Mouse (Mus musculus): ENCODE data around the gene Zfp882. TPM values are rescaled to one million over a fixed set of nuclear protein-coding genes. Genes with fewer than 3 reads are reported as not detected.

Gene Zfp882
- total RNA-seq (2023), result 10 to 100 TPM; 10.7 to 12.8 TPM

DNA sequence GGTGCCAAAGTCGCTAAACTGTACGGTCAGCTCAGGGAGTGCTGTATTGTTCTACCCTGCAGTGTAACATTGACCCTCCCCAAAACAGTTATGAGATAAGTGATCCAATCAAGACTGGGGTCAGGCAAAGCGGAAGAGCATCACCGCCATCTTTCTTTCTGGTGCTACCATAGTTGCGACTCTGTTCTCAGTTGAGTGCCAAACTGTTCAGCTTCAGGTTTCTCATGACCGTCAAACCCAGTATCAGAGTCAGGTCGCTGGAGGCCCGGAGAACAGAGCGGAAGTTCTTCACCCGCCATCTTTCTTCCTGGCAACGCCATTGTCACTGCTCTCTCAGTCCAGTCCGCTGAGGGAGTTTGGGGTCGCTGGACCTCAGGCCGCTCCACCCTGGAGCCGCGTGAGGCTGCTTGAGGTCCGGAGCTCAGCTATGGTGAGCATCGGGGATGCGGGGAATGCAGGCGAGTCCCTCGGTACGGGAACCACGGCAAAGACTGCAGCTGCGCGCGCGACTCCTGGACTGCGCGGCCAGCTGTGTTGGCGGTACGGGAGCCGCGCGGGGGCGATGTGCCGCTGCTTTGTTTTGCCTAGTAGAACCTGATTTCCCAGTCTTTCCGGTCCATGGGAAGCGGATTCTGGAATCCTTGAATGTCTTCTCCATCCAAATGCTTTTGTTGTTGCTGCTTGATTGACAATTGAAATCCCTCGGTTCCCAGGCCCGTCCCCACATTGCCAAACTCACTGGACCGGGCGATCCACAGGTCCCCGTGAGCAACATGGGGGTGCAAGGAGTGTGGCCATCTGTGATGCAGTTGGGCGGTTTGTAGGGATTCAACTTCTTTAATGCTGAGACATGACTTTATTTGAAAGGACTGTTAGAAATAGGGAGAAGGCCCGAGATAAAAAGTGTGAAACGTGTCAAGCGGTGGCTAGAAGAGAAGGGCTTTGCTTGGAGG is at the start of gene Zfp882, which contains the start of gene Zfp617:
Gene Zfp882 (plus strand): TSS at position 300 of the 953 bp plus-strand sequence.
Gene Zfp617 (plus strand): TSS at position 327 of the 953 bp plus-strand sequence.

DNA sequence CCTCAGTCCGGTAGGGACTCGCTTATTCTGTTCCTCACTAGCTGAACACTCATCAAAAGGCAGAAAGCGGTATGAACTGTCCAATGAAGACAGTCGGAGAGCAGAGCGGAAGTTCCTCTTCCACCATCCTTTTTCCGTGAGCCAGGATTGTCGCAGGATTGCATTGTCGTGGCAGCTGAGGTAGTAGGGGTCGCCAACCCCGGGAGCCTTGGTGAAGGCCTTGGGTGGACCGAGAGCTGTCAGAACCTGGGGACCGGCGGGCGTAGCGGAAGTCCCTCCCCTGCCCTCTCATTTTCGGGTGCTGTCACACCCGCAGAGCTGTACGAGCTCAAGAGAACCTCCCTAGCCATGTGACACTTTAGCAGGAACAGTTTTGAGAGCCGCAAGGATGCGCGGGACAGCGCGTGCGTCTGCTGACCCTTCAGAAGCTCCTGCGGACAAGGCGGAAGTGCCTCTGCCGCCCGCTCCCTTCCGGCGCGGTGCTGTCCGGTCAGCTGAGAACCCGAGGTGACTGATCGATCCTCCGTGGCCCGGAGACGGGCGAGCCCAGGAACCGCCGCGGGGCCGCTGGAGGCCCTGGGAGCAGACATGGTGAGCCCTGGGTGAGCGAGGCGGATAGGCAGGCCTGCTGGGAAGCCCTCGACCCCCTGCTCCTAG is 26.7 kb upstream of the Zfp882 start, which contains the start of gene Zfp709:
Gene Zfp709 (plus strand): TSS at position 402 of the 657 bp plus-strand sequence.

DNA sequence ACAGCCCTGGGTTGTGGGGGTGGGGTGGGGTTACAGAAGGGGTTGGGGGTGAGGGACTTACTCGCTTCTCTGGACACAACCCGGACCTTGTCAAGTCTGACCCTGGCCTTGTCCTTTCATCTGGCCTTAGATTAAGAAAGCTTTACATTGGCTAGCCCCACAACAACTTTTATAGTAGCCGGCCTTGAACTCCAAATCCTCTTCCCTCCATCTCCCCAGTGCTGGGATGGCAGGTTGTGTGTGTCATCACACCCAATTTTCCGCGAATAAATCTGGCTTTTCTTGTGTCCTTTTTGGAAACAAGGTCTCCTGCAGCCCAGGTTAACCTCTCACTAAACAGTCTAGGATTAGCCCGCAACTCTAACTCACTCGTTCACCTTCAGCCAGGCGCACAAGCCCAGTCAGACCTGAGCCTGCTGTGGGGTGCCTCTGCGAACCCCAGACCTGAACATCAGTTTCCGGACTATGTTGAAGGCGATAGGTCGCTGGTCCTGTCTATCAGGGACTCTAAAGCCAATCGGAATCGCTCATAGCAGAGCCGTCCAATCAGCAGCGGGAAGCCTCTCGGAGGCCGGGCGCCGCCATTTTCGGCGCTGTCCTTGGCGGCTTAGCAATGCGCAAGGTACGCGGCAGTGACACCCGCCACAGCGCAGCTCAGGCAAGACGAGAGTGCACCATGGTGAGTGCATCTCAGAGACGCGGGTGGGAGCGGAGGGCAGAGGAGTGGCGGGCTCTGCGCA is 42.2 kb downstream of the Zfp882 start, which contains the start of gene Zfp961:
Gene Zfp961 (plus strand): TSS at position 557 of the 740 bp plus-strand sequence.

Other genes starting within 250 kb of the Zfp882 start
- under 1 TPM; 0.64 to 0.95 TPM for gene Unc13a, start 236.9 kb upstream of the Zfp882 start, total RNA-seq (2023)
- gene Jak3, start 232.3 kb upstream of the Zfp882 start, total RNA-seq (2023), result 100 to 1,000 TPM; 103 to 113 TPM
- gene Insl3, start 219.4 kb upstream of the Zfp882 start, total RNA-seq (2023), result 10 to 100 TPM; 59.1 to 70.3 TPM
- gene B3gnt3, start 206.8 kb upstream of the Zfp882 start, total RNA-seq (2023), result under 1 TPM; 0.64 to 0.89 TPM
- gene Fcho1, start 182.9 kb upstream of the Zfp882 start, total RNA-seq (2023), result 100 to 1,000 TPM; 134 to 136 TPM
- gene Zfp709, start 26.6 kb upstream of the Zfp882 start, total RNA-seq (2023), result 10 to 100 TPM; 11.8 to 15.9 TPM
- gene Zfp617, start within 50 bp of the Zfp882 start, total RNA-seq (2023), result 10 to 100 TPM in 1 of 2 experiments, 1 to 10 TPM in 1; 9.0 to 11.0 TPM
- gene Zfp961, start 42.4 kb downstream of the Zfp882 start, total RNA-seq (2023), result 10 to 100 TPM; 13.3 to 18.5 TPM
- gene Cyp4f18, start 101.0 kb downstream of the Zfp882 start, total RNA-seq (2023), result 1 to 10 TPM; 1.3 to 1.9 TPM
- not detected for gene Olfr372, start 132.6 kb downstream of the Zfp882 start, total RNA-seq (2023)
- gene Olfr373, start 174.6 kb downstream of the Zfp882 start, total RNA-seq (2023), result under 1 TPM; 0.26 to 0.53 TPM
- gene Olfr374, start 198.4 kb downstream of the Zfp882 start, total RNA-seq (2023), result under 1 TPM; 0.15 to 0.59 TPM
- 100 to 1,000 TPM; 140 to 169 TPM for gene Tpm4, start 226.4 kb downstream of the Zfp882 start, total RNA-seq (2023)

Data from T-cell, adult 66 days (primary cell).